Mouse (Mus musculus) adrenal gland, adult 8-10 months (tissue): ENCODE data around the gene Stambp. TPM values are rescaled to one million over a fixed set of nuclear protein-coding genes. Genes with fewer than 3 reads are reported as not detected.

Source experiments
- DNase-seq: peaks from one replicate; pipeline ENCODE4 v3.0.0; 2022
- total RNA-seq, 4 experiments: library from RNA; stranded (reverse); gene quantifications; 2 replicates each; pipeline ENCODE4 v1.2.4; 2022

Stambp gene
- total RNA-seq, 4 experiments from 2014 or later = 24.0 to 33.4 (median 28.3) TPM

- no peak for DNase-seq
These were observed 70.8 kb downstream of the Stambp start for GRCm38 (mm10) chr6:83501524-83502310.

GRCm38 (mm10) chr6:83500462-83500861 lies 72.1 kb downstream of the Stambp start:
- DNase-seq = no peak

- DNase-seq = no peak
These were observed 73.5 kb downstream of the Stambp start for GRCm38 (mm10) chr6:83499078-83499477.

GRCm38 (mm10) chr6:83496753-83497710 lies 75.5 kb downstream of the Stambp start:
- DNase-seq = peak; percentile 52

GRCm38 (mm10) chr6:83496009-83496752 lies 76.3 kb downstream of the Stambp start:
- DNase-seq = peak; percentile 84

Other genes starting within 250 kb of the Stambp start
- gene Mthfd2, start 246.8 kb downstream of the Stambp start, total RNA-seq = 10 to 100 TPM; 14.4 to 19.3 (median 17.6) TPM
- gene Mob1a, start 246.7 kb downstream of the Stambp start, total RNA-seq = 10 to 100 TPM; 66.9 to 77.3 (median 71.4) TPM
- 100 to 1,000 TPM in 3 of 4 experiments, 10 to 100 TPM in 1; 94.1 to 174 (median 137) TPM for gene Bola3, start 223.6 kb downstream of the Stambp start, total RNA-seq
- gene Tet3, start 113.6 kb downstream of the Stambp start, total RNA-seq = 10 to 100 TPM; 24.3 to 40.5 (median 35.3) TPM
- 10 to 100 TPM; 46.1 to 62.6 (median 54.7) TPM for gene Dguok, start 65.8 kb downstream of the Stambp start, total RNA-seq
- gene Actg2, start 36.5 kb downstream of the Stambp start, total RNA-seq = under 1 TPM in 3 of 4 experiments, not detected in 1; 0.28 to 0.52 (median 0.30) TPM
- gene Clec4f, start 83.5 kb upstream of the Stambp start, total RNA-seq = not detected
- under 1 TPM in 2 of 4 experiments, not detected in 2; 0.20 to 0.22 TPM for gene Cd207, start 105.1 kb upstream of the Stambp start, total RNA-seq
- gene Vax2, start 138.5 kb upstream of the Stambp start, total RNA-seq = not detected
- not detected for gene Atp6v1b1, start 170.3 kb upstream of the Stambp start, total RNA-seq
- under 1 TPM in 2 of 4 experiments, not detected in 2; 0.37 to 0.38 TPM for gene Ankrd53, start 189.9 kb upstream of the Stambp start, total RNA-seq
- 100 to 1,000 TPM; 121 to 139 (median 124) TPM for gene Tex261, start 203.1 kb upstream of the Stambp start, total RNA-seq
- gene Nagk, start 222.3 kb upstream of the Stambp start, total RNA-seq = 10 to 100 TPM; 55.2 to 72.7 (median 69.2) TPM